Mouse (Mus musculus) MEL (cell line): ENCODE data around the gene Fgfr3. TPM values are rescaled to one million over a fixed set of nuclear protein-coding genes. Genes with fewer than 3 reads are reported as not detected.

ENCODE experiments used
- DNase-seq: peaks from one replicate; pipeline ENCODE4 v3.0.0; 2011; ENCODE audit warnings: low read depth, low spot score
- H3K27ac ChIP-seq: 2 replicates; pipeline ENCODE4 v1.5.1; 2012; ENCODE audit warnings: low read depth, mild to moderate bottlenecking, control low read depth, low read length, moderate library complexity; ENCODE audit not compliant: control insufficient read depth
- H3K27me3 ChIP-seq, 2 experiments: fragments of 150-350 bp in 1 of 2; sonication (generic) in 1 of 2; 2 replicates each; pipeline ENCODE4 v1.6.1; 2012; ENCODE audit warnings: low read length in 2 of 2, mild to moderate bottlenecking in 2 of 2, improper control_type of control experiment in 1 of 2, moderate library complexity in 1 of 2; ENCODE audit not compliant: insufficient read depth in 2 of 2, control insufficient read depth in 1 of 2
- H3K36me3 ChIP-seq, 2 experiments: 2 replicates each; pipeline ENCODE4 v1.6.1; 2012 to 2014; ENCODE audit warnings: low read length in 2 of 2, improper control_type of control experiment in 1 of 2, inconsistent platforms in 1 of 2, mild to moderate bottlenecking in 1 of 2; ENCODE audit not compliant: insufficient read depth in 2 of 2, control insufficient read depth in 1 of 2
- H3K4me1 ChIP-seq, 2 experiments: fragments of 150-350 bp in 1 of 2; sonication (generic) in 1 of 2; 2 replicates each; pipeline ENCODE4 v1.6.1; 2012; ENCODE audit warnings: low read length in 2 of 2, improper control_type of control experiment in 1 of 2, mild to moderate bottlenecking in 1 of 2; ENCODE audit not compliant: insufficient read depth in 2 of 2, control insufficient read depth in 1 of 2
- H3K4me3 ChIP-seq, 2 experiments: fragments of 150-350 bp in 1 of 2; sonication (generic) in 1 of 2; 2 replicates each; pipeline ENCODE4 v1.5.1; 2012; ENCODE audit warnings: low read depth in 2 of 2, low read length in 2 of 2, mild to moderate bottlenecking in 2 of 2, moderate library complexity in 2 of 2, control low read depth in 1 of 2, improper control_type of control experiment in 1 of 2; ENCODE audit not compliant: control insufficient read depth in 1 of 2, insufficient read depth in 1 of 2
- H3K79me2 ChIP-seq: 2 replicates; pipeline ENCODE4 v1.6.1; 2012; ENCODE audit warnings: mild to moderate bottlenecking, low read length, moderate library complexity; ENCODE audit not compliant: control insufficient read depth, poor library complexity, insufficient read depth
- H3K9ac ChIP-seq: 2 replicates; pipeline ENCODE4 v1.6.1; 2012; ENCODE audit warnings: low read depth, mild to moderate bottlenecking, control low read depth, low read length, moderate library complexity; ENCODE audit not compliant: control insufficient read depth, poor library complexity, severe bottlenecking
- H3K9me3 ChIP-seq: fragments of 150-350 bp; sonication (generic); replicated peaks from 2 replicates; pipeline ENCODE4 v1.6.1; 2012; ENCODE audit warnings: mild to moderate bottlenecking, low read length, improper control_type of control experiment, moderate library complexity; ENCODE audit not compliant: insufficient read depth
- CHD1 ChIP-seq: IDR thresholded peaks from 2 replicates; pipeline ENCODE4 v1.6.1; 2012; ENCODE audit warnings: low read depth, mild to moderate bottlenecking, inconsistent platforms, low read length, improper control_type of control experiment
- CTCF ChIP-seq, 3 experiments: IDR thresholded peaks in 2 of 3; conservative IDR thresholded peaks in 1 of 3; 2 replicates each; pipeline ENCODE4 v1.5.1; 2011 to 2012; ENCODE audit warnings: low read length in 3 of 3, low read depth in 2 of 3, mild to moderate bottlenecking in 2 of 3, improper control_type of control experiment in 1 of 3, inconsistent platforms in 1 of 3, mixed read lengths in 1 of 3, moderate library complexity in 1 of 3; ENCODE audit not compliant: control insufficient read depth in 1 of 3, insufficient read depth in 1 of 3, poor library complexity in 1 of 3, severe bottlenecking in 1 of 3
- E2F4 ChIP-seq: IDR thresholded peaks from 2 replicates; pipeline ENCODE4 v1.6.1; 2011; ENCODE audit warnings: low read depth, low read length, improper control_type of control experiment, borderline replicate concordance
- ELF1 ChIP-seq: IDR thresholded peaks from 2 replicates; pipeline ENCODE4 v1.6.1; 2014; ENCODE audit warnings: low read depth, mild to moderate bottlenecking, inconsistent platforms, low read length, improper control_type of control experiment, moderate library complexity
- GABPA ChIP-seq: IDR thresholded peaks from 2 replicates; pipeline ENCODE4 v1.6.1; 2012; ENCODE audit warnings: low read depth, mild to moderate bottlenecking, inconsistent platforms, low read length, improper control_type of control experiment, moderate library complexity
- JUND ChIP-seq: IDR thresholded peaks from 2 replicates; pipeline ENCODE4 v1.6.1; 2011; ENCODE audit warnings: low read depth, mild to moderate bottlenecking, improper control_type of control experiment, low read length
- POLR2A ChIP-seq, 2 experiments: IDR thresholded peaks; 2 replicates each; pipeline ENCODE4 v1.6.1; 2011 to 2012; ENCODE audit warnings: low read length in 2 of 2, mild to moderate bottlenecking in 2 of 2, control low read depth in 1 of 2, improper control_type of control experiment in 1 of 2, low read depth in 1 of 2, moderate library complexity in 1 of 2; ENCODE audit not compliant: control insufficient read depth in 1 of 2, insufficient read depth in 1 of 2, poor library complexity in 1 of 2
- POLR2AphosphoS5 ChIP-seq: IDR thresholded peaks from 2 replicates; pipeline ENCODE4 v1.6.1; 2012; ENCODE audit warnings: low read depth, borderline replicate concordance, mild to moderate bottlenecking, inconsistent platforms, low read length, moderate library complexity, mixed read lengths
- SIN3A ChIP-seq: IDR thresholded peaks from 2 replicates; pipeline ENCODE4 v1.6.1; 2012; ENCODE audit warnings: low read length, improper control_type of control experiment, inconsistent platforms
- SMC3 ChIP-seq: IDR thresholded peaks from 2 replicates; pipeline ENCODE4 v1.6.1; 2011; ENCODE audit warnings: low read depth, low read length, improper control_type of control experiment
- TCF12 ChIP-seq: IDR thresholded peaks from 2 replicates; pipeline ENCODE4 v1.6.1; 2014; ENCODE audit warnings: low read depth, mild to moderate bottlenecking, inconsistent platforms, low read length, improper control_type of control experiment, moderate library complexity
- USF1 ChIP-seq: IDR thresholded peaks from 2 replicates; pipeline ENCODE4 v1.6.1; 2014; ENCODE audit warnings: low read depth, mild to moderate bottlenecking, inconsistent platforms, low read length, improper control_type of control experiment, moderate library complexity
- ZKSCAN1 ChIP-seq: IDR thresholded peaks from 2 replicates; pipeline ENCODE4 v1.6.1; 2012; ENCODE audit warnings: low read depth, mild to moderate bottlenecking, inconsistent platforms, low read length, improper control_type of control experiment, moderate library complexity
- ZMIZ1 ChIP-seq: IDR thresholded peaks from 2 replicates; pipeline ENCODE4 v1.6.1; 2012; ENCODE audit warnings: low read depth, mild to moderate bottlenecking, inconsistent platforms, low read length, improper control_type of control experiment, moderate library complexity
- polyA plus RNA-seq, 2 experiments: library from polyadenylated mRNA; stranded (reverse) in 1 of 2; unstranded in 1 of 2; fragments of >175 nt in 1 of 2; fragments of >200 nt in 1 of 2; gene quantifications; 2 replicates each; pipeline versions ENCODE4 v1.2.1 to v1.2.4; 2012; ENCODE audit warnings: low replicate concordance in 2 of 2, low read depth in 1 of 2; ENCODE audit not compliant: insufficient read length in 2 of 2, insufficient read depth in 1 of 2, missing spikeins in 1 of 2
- total RNA-seq: library from RNA; depleted of rRNA; stranded (reverse); fragments of 300-350 nt; gene quantifications from 2 replicates; pipeline ENCODE4 v1.2.3, GENCODE M21; 2012

Fgfr3 gene
- total and polyA plus RNA-seq, 3 experiments = 6.0 to 10.2 TPM; not detected in 1

GRCm38 (mm10) chr5:33675964-33676363, 45.5 kb upstream of the Fgfr3 start (continued):
- TF ChIP-seq SIN3A = no peak; the same call in 1 of the 2 replicates

GRCm38 (mm10) chr5:33678244-33678643, 43.2 kb upstream of the Fgfr3 start:
- Histone ChIP-seq H3K4me1 (peaks cover 18 to 24% of the 10 kb centered on the region in 2 experiments), H3K79me2 (no peaks in the 10 kb centered on the region), H3K27ac (no peak overlapping the region), H3K4me3 (no peak overlapping the region), H3K36me3 (peaks cover 0 to 21% of the 10 kb centered on the region in 2 experiments; a peak in 2 of 4 replicates), H3K27me3 (no peaks in the 10 kb centered on the region), H3K9me3 (no peaks in the 10 kb centered on the region), H3K9ac (no peak overlapping the region)
- TF ChIP-seq ZMIZ1 = no peak
- TF ChIP-seq ZKSCAN1 = no peak
- no peak for DNase-seq

GRCm38 (mm10) chr5:33681044-33681443, 40.4 kb upstream of the Fgfr3 start:
- Histone ChIP-seq H3K27ac (peak overlapping the region; percentile 89), H3K9me3 (no peaks in the 10 kb centered on the region), H3K9ac (peak overlapping the region; percentile 64), H3K4me3 (peak overlapping the region; percentile 15 to 28; a peak in 3 of 4 replicates), H3K79me2 (no peaks in the 10 kb centered on the region), H3K4me1 (peaks cover 23 to 29% of the 10 kb centered on the region in 2 experiments), H3K36me3 (peaks cover 0 to 25% of the 10 kb centered on the region in 2 experiments; a peak in 2 of 4 replicates), H3K27me3 (no peaks in the 10 kb centered on the region)
- TF ChIP-seq TCF12 (0 out of 2 replicates have a peak, but pooled peaks have one; percentile 8), ELF1 (peak; percentile 42; the same call in 1 of the 2 replicates), USF1 (no peak), POLR2A (IDR thresholded peaks at IDR 0.05; ENCODE audit: control insufficient read depth in 1 of 2, insufficient read depth in 1 of 2, low read depth in 1 of 2, low read length in 2 of 2, poor library complexity in 1 of 2) (no peak), CTCF (IDR thresholded peaks at IDR 0.05 in 2 of 3, conservative IDR thresholded peaks at IDR 0.05 in 1 of 3; ENCODE audit: control insufficient read depth in 1 of 3, insufficient read depth in 1 of 3, low read depth in 2 of 3, low read length in 3 of 3, poor library complexity in 1 of 3, severe bottlenecking in 1 of 3) (0 out of 6 replicates have a peak, but pooled peaks of 1 of the 3 experiments have one; percentile 0), SMC3 (no peak), JUND (no peak), CHD1 (no peak), GABPA (no peak), ZKSCAN1 (no peak), E2F4 (no peak), POLR2AphosphoS5 (no peak)
- peak; percentile 75 for DNase-seq
